Mouse (Mus musculus) CH12.LX (cell line): Measurements from ENCODE around the gene Bclaf3.

Experiments used
- CTCF ChIP-seq, 2 experiments: IDR thresholded peaks in 1 of 2; conservative IDR thresholded peaks in 1 of 2; 2 replicates each; pipeline ENCODE4 v1.5.1; 2011 to 2012; ENCODE audit warnings: low read depth in 2 of 2, low read length in 2 of 2, improper control_type of control experiment in 1 of 2, inconsistent platforms in 1 of 2, mild to moderate bottlenecking in 1 of 2, moderate library complexity in 1 of 2
- E2F4 ChIP-seq: IDR thresholded peaks from 2 replicates; pipeline ENCODE4 v1.6.1; 2011; ENCODE audit warnings: low read depth, low read length, improper control_type of control experiment; ENCODE audit not compliant: insufficient replicate concordance
- IRF4 ChIP-seq: IDR thresholded peaks from 2 replicates; pipeline ENCODE4 v1.6.1; 2014; ENCODE audit warnings: low read depth, mild to moderate bottlenecking, inconsistent platforms, low read length, improper control_type of control experiment
- MAX ChIP-seq: IDR thresholded peaks from 2 replicates; pipeline ENCODE4 v1.6.1; 2011; ENCODE audit warnings: low read length, improper control_type of control experiment
- MAZ ChIP-seq: IDR thresholded peaks from 2 replicates; pipeline ENCODE4 v1.6.1; 2012; ENCODE audit warnings: low read depth, mild to moderate bottlenecking, inconsistent platforms, low read length, improper control_type of control experiment, moderate library complexity
- POLR2A ChIP-seq: IDR thresholded peaks from 2 replicates; pipeline ENCODE4 v1.6.1; 2011; ENCODE audit warnings: low read depth, mild to moderate bottlenecking, improper control_type of control experiment, low read length
- SIN3A ChIP-seq: IDR thresholded peaks from 2 replicates; pipeline ENCODE4 v1.6.1; 2012; ENCODE audit warnings: low read length, improper control_type of control experiment, inconsistent platforms
- TBP ChIP-seq: conservative IDR thresholded peaks from 2 replicates; pipeline ENCODE4 v1.6.1; 2011; ENCODE audit warnings: low read depth, low read length, improper control_type of control experiment
- UBTF ChIP-seq: IDR thresholded peaks from 2 replicates; pipeline ENCODE4 v1.6.1; 2012; ENCODE audit warnings: low read depth, mild to moderate bottlenecking, inconsistent platforms, low read length, improper control_type of control experiment, moderate library complexity

- TF ChIP-seq CTCF (conservative IDR thresholded peaks at IDR 0.05 in 1 of 2, IDR thresholded peaks at IDR 0.05 in 1 of 2; ENCODE audit: low read depth in 2 of 2, low read length in 2 of 2) (peak in 1 of 2 experiments; percentile 41; a peak in 2 of 4 replicates), POLR2A (no peak), TBP (no peak), UBTF (peak; percentile 94; the same call in 1 of the 2 replicates), MAX (no peak), E2F4 (no peak), MAZ (no peak), SIN3A (no peak; the same call in 1 of the 2 replicates), IRF4 (no peak)
Measured at GRCm38 (mm10) chrX:159627588-159628566, 101.4 kb downstream of the Bclaf3 start.
